In genomic region chr9:35707265-35707664, GRCm38 (mm10) we compare ENCODE assay signal across 24 mouse cellular contexts. TPM values are rescaled to one million over a fixed set of nuclear protein-coding genes. Genes with fewer than 3 reads are reported as not detected.
DNase-seq lines count a peak whose midpoint lies in the region; ATAC-seq and TF ChIP-seq lines count a peak whose summit lies in the region.
"Had no signal": no experiment of that assay in that cellular context is flagged by ENCODE, and none has a peak within 500 bp of the region (broad histone marks: within the 10 kb centered on the region; RNA-seq: fewer than 3 reads in every experiment).

No protein-coding gene starts in this region.

- H3K9ac ChIP-seq in liver, postnatal 0 days (replicated peaks): no peak overlapping the region
- no peak overlapping the region for H3K9ac ChIP-seq in MEL (ENCODE audit: control insufficient read depth, low read depth, low read length, poor library complexity, severe bottlenecking)
- H3K9ac ChIP-seq: forebrain, embryonic 12.5 days; hindbrain, embryonic 15.5 days; kidney, embryonic 15.5 days; liver, embryonic 12.5 days; stomach, embryonic 15.5 days had no signal

- TF ChIP-seq RAD21 in MEL (IDR thresholded peaks at IDR 0.05; ENCODE audit: low read depth, low read length): peak; percentile 23

- H3K4me3 ChIP-seq in gastrocnemius, adult 2 months: no peak overlapping the region
- H3K4me3 ChIP-seq in liver, postnatal 0 days (ENCODE audit: low read depth, low read length): no peak overlapping the region
- H3K4me3 ChIP-seq in MEL (ENCODE audit: control insufficient read depth in 1 of 2, insufficient read depth in 1 of 2, low read depth in 2 of 2, low read length in 2 of 2): no peak overlapping the region
- H3K4me3 ChIP-seq: forebrain, embryonic 12.5 days; hindbrain, embryonic 15.5 days; kidney, embryonic 15.5 days; liver, embryonic 12.5 days; stomach, embryonic 15.5 days had no signal

- no peak for ATAC-seq in liver, postnatal 0 days
- ATAC-seq: liver, embryonic 12.5 days had no signal

- no peak for TF ChIP-seq EP300 in liver, postnatal 0 days (IDR thresholded peaks at IDR 0.05; ENCODE audit: low read depth)
- TF ChIP-seq EP300 in MEL (IDR thresholded peaks at IDR 0.05; ENCODE audit: low read depth in 1 of 2, low read length in 2 of 2): no peak

- TF ChIP-seq POLR2A in MEL (IDR thresholded peaks at IDR 0.05; ENCODE audit: control insufficient read depth in 1 of 2, insufficient read depth in 1 of 2, low read depth in 1 of 2, low read length in 2 of 2, poor library complexity in 1 of 2): no peak

- no peaks in the 10 kb centered on the region for H3K36me3 ChIP-seq in liver, postnatal 0 days (replicated peaks; ENCODE audit: insufficient read depth, low read length)
- no peaks in the 10 kb centered on the region for H3K36me3 ChIP-seq in MEL (ENCODE audit: control insufficient read depth in 1 of 2, insufficient read depth in 2 of 2, low read length in 2 of 2)
- H3K36me3 ChIP-seq: forebrain, embryonic 12.5 days; hindbrain, embryonic 15.5 days; kidney, embryonic 15.5 days; liver, embryonic 12.5 days; stomach, embryonic 15.5 days had no signal

- intact Hi-C loops in gastrocnemius, adult 2 months (cut with DNase I): no loop called here

- H3K9me3 ChIP-seq in liver, postnatal 0 days (ENCODE audit: low read length): no peaks in the 10 kb centered on the region
- no peaks in the 10 kb centered on the region for H3K9me3 ChIP-seq in MEL (replicated peaks; ENCODE audit: insufficient read depth, low read length)
- H3K9me3 ChIP-seq: hindbrain, embryonic 15.5 days; kidney, embryonic 15.5 days; liver, embryonic 12.5 days; stomach, embryonic 15.5 days had no signal

- TF ChIP-seq CTCF in gastrocnemius, adult 2 months (IDR thresholded peaks at IDR 0.05): peak; percentile 29; the same call in 1 of the 2 replicates
- TF ChIP-seq CTCF in liver, postnatal 0 days (IDR thresholded peaks at IDR 0.05; ENCODE audit: low read depth): 0 out of 2 replicates have a peak, but pooled peaks have one; percentile 17
- peak in 1 of 3 experiments; percentile 28; a peak in 1 of 6 replicates for TF ChIP-seq CTCF in MEL (IDR thresholded peaks at IDR 0.05 in 2 of 3, conservative IDR thresholded peaks at IDR 0.05 in 1 of 3; ENCODE audit: control insufficient read depth in 1 of 3, insufficient read depth in 1 of 3, low read depth in 2 of 3, low read length in 3 of 3, poor library complexity in 1 of 3, severe bottlenecking in 1 of 3)

- no peaks in the 10 kb centered on the region for H3K4me1 ChIP-seq in liver, postnatal 0 days (ENCODE audit: insufficient read depth)
- no peaks in the 10 kb centered on the region for H3K4me1 ChIP-seq in MEL (ENCODE audit: control insufficient read depth in 1 of 2, insufficient read depth in 2 of 2, low read length in 2 of 2)
- H3K4me1 ChIP-seq: forebrain, embryonic 12.5 days; hindbrain, embryonic 15.5 days; kidney, embryonic 15.5 days; liver, embryonic 12.5 days; stomach, embryonic 15.5 days had no signal

- DNase-seq in gastrocnemius, adult 2 months: no peak
- DNase-seq in gastrocnemius, postnatal 10 days: no peak
- no peak for DNase-seq in liver, postnatal 0 days
- DNase-seq in liver (no peak), MEL (ENCODE audit: low read depth, low spot score) (peak; percentile 2)
- DNase-seq in induced T-regulatory cell, adult 2 months (ENCODE audit: low read depth): peak; percentile 2
- DNase-seq in ovary, postnatal 14 days (ENCODE audit: low spot score): no peak
- DNase-seq: cerebellum, adult 18-20 months; heart, adult 18-20 months; lung, postnatal 10 days; spleen, adult 18-20 months; thymus, postnatal 14 days had no signal

- H3K27me3 ChIP-seq in liver, postnatal 0 days (ENCODE audit: insufficient read depth, low read length): no peaks in the 10 kb centered on the region
- H3K27me3 ChIP-seq in MEL (ENCODE audit: control insufficient read depth in 1 of 2, insufficient read depth in 2 of 2, low read length in 2 of 2): no peaks in the 10 kb centered on the region
- H3K27me3 ChIP-seq: forebrain, embryonic 12.5 days; hindbrain, embryonic 15.5 days; kidney, embryonic 15.5 days; liver, embryonic 12.5 days; stomach, embryonic 15.5 days had no signal

- H3K79me2 ChIP-seq in MEL (ENCODE audit: control insufficient read depth, insufficient read depth, low read length, poor library complexity): no peaks in the 10 kb centered on the region

- no peak overlapping the region for H3K27ac ChIP-seq in gastrocnemius, adult 2 months
- H3K27ac ChIP-seq in liver, postnatal 0 days (ENCODE audit: low read depth): no peak overlapping the region
- no peak overlapping the region for H3K27ac ChIP-seq in MEL (ENCODE audit: control insufficient read depth, low read depth, low read length)
- H3K27ac ChIP-seq: forebrain, embryonic 12.5 days; hindbrain, embryonic 15.5 days; kidney, embryonic 15.5 days; liver, embryonic 12.5 days; stomach, embryonic 15.5 days had no signal

- no peak overlapping the region for H3K4me2 ChIP-seq in liver, postnatal 0 days (ENCODE audit: low read depth, low read length)
- H3K4me2 ChIP-seq: forebrain, embryonic 12.5 days; hindbrain, embryonic 15.5 days; kidney, embryonic 15.5 days; liver, embryonic 12.5 days; stomach, embryonic 15.5 days had no signal

TF ChIP-seq in MEL, 35 proteins besides CTCF, POLR2A, EP300 and RAD21:
- TF ChIP-seq MAX (IDR thresholded peaks at IDR 0.05; ENCODE audit: low read length) (no peak), RCOR1 (IDR thresholded peaks at IDR 0.05; ENCODE audit: low read depth, low read length) (no peak), HCFC1 (IDR thresholded peaks at IDR 0.05; ENCODE audit: low read depth, low read length) (no peak), CHD1 (IDR thresholded peaks at IDR 0.05; ENCODE audit: low read depth, low read length) (no peak), NRF1 (IDR thresholded peaks at IDR 0.05; ENCODE audit: insufficient read depth, low read depth, low read length, poor library complexity, severe bottlenecking) (no peak), SMC3 (IDR thresholded peaks at IDR 0.05; ENCODE audit: low read depth, low read length) (peak; percentile 18; the same call in 1 of the 2 replicates), MXI1 (IDR thresholded peaks at IDR 0.05; ENCODE audit: low read depth, low read length) (no peak), MAFK (IDR thresholded peaks at IDR 0.05; ENCODE audit: borderline replicate concordance, low read depth, low read length) (no peak)
TF ChIP-seq in MEL: peak in this region for 1.

RNA-seq across cellular contexts. Expression of gene Pate1, which starts 20.1 kb away (rescaled TPM):
- total RNA-seq in gastrocnemius, adult 2 months (2021): not detected
- total RNA-seq in gastrocnemius, postnatal 10 days (2021): not detected
- polyA plus RNA-seq in liver, postnatal 0 days (2015; fragmentation: Nextera tagmentation; extraction: Ambion mirVana): not detected in 2 replicates
- not detected in 2 replicates for total RNA-seq in MEL (2012; rRNA removed)
- not detected for polyA plus RNA-seq in MEL (2012; ENCODE audit: insufficient read depth in 1 of 2, insufficient read length in 2 of 2, low read depth in 1 of 2, low replicate concordance in 2 of 2, missing spikeins in 1 of 2)
- total RNA-seq: adrenal gland, adult 18-20 months; common myeloid progenitor, adult 5-6 weeks; gastrocnemius, adult 18-20 months; heart, adult 18-20 months; left cerebral cortex, postnatal 36 days had no signal
- polyA plus RNA-seq: brain, embryonic 14.5 days; forebrain, embryonic 12.5 days; heart, embryonic 16.5 days; hindbrain, embryonic 15.5 days; kidney, embryonic 15.5 days; liver, embryonic 12.5 days; stomach, embryonic 15.5 days had no signal

RNA-seq across cellular contexts. Expression of gene Gm17677, which starts 33.6 kb away (rescaled TPM):
- total RNA-seq in gastrocnemius, adult 2 months (2021): not detected
- not detected for total RNA-seq in gastrocnemius, postnatal 10 days (2021)
- not detected in 2 replicates for polyA plus RNA-seq in liver, postnatal 0 days (2015; fragmentation: Nextera tagmentation; extraction: Ambion mirVana)
- not detected in 2 replicates for total RNA-seq in MEL (2012; rRNA removed)
- not detected for polyA plus RNA-seq in MEL (2012; ENCODE audit: insufficient read depth in 1 of 2, insufficient read length in 2 of 2, low read depth in 1 of 2, low replicate concordance in 2 of 2, missing spikeins in 1 of 2)
- total RNA-seq: adrenal gland, adult 18-20 months; common myeloid progenitor, adult 5-6 weeks; gastrocnemius, adult 18-20 months; heart, adult 18-20 months; left cerebral cortex, postnatal 36 days had no signal
- polyA plus RNA-seq: brain, embryonic 14.5 days; forebrain, embryonic 12.5 days; heart, embryonic 16.5 days; hindbrain, embryonic 15.5 days; kidney, embryonic 15.5 days; liver, embryonic 12.5 days; neural tube, embryonic 14.5 days; stomach, embryonic 15.5 days had no signal

RNA-seq across cellular contexts. Expression of gene Pate3, which starts 59.3 kb away (rescaled TPM):
- not detected for total RNA-seq in gastrocnemius, adult 2 months (2021)
- not detected for total RNA-seq in gastrocnemius, postnatal 10 days (2021)
- polyA plus RNA-seq in liver, postnatal 0 days (2015; fragmentation: Nextera tagmentation; extraction: Ambion mirVana): not detected in 2 replicates
- total RNA-seq in MEL (2012; rRNA removed): not detected in 2 replicates
- polyA plus RNA-seq in MEL (2012; ENCODE audit: insufficient read depth in 1 of 2, insufficient read length in 2 of 2, low read depth in 1 of 2, low replicate concordance in 2 of 2, missing spikeins in 1 of 2): not detected
- total RNA-seq: adrenal gland, adult 18-20 months; common myeloid progenitor, adult 5-6 weeks; gastrocnemius, adult 18-20 months; heart, adult 18-20 months; left cerebral cortex, postnatal 36 days had no signal
- polyA plus RNA-seq: brain, embryonic 14.5 days; heart, embryonic 16.5 days; hindbrain, embryonic 15.5 days; kidney, embryonic 15.5 days; liver, embryonic 12.5 days; neural tube, embryonic 14.5 days; stomach, embryonic 15.5 days had no signal

Comparison
In these comparisons a context has a peak if more than half of its experiments do, and no peak if none do; other contexts are left out.
1. DNase-seq: peak in MEL (single experiment) and induced T-regulatory cell, adult 2 months (single experiment); none in gastrocnemius, adult 2 months (single experiment), gastrocnemius, postnatal 10 days (single experiment), liver, postnatal 0 days (single experiment), liver (single experiment) and ovary, postnatal 14 days (single experiment).